ENCODE assay signal across 8 mouse cellular contexts in the genomic region with DNA sequence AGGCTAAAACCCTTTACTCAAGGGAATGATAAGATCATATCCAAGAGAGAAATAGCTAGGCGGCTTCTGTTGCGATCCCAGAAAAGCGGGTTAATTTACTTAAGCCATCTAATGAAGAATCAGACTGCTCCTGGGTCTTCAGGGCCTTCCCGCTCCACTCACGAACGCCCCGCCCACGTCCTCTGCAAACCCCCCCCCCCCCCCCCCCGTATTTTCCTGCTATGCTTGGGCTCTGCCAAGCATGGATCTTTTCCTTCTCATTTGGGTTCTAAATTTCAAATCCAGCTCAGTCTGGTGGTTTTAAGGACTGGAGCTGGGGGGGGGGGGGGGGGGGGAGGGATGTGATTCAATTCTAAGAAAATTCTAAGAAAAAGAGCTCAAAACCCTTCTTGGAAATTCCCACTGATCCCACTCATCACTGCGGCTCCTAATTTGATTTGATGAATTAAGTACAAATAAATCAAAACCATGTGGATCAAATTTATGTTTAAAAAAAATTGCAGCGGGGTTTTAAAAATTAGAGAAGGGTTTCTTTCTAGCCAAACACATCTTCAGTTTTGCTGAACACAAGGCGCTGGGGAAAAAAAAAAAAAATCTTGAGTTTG.
A peak's percentile ranks its signal among the peaks of the same experiment; 100 is the strongest.
DNase-seq lines count a peak whose midpoint lies in the region; ATAC-seq and TF ChIP-seq lines count a peak whose summit lies in the region.

No protein-coding gene starts in this region.

- peak overlapping the region; percentile 90 for H3K27ac ChIP-seq in kidney, embryonic 14.5 days (ENCODE audit: low read depth, low read length)
- H3K27ac ChIP-seq in CH12.LX (ENCODE audit: insufficient read depth, low read depth) = no peak overlapping the region
- peak overlapping the region; percentile 85 for H3K27ac ChIP-seq in forebrain, embryonic 10.5 days
- H3K27ac ChIP-seq in intestine, postnatal 0 days (ENCODE audit: low read depth, low read length) = peak overlapping the region; percentile 63

- TF ChIP-seq RAD21 in CH12.LX (IDR thresholded peaks at IDR 0.05; ENCODE audit: low read depth, low read length) = no peak

- no peak overlapping the region for H3K4me3 ChIP-seq in kidney, embryonic 14.5 days (ENCODE audit: low read length)
- H3K4me3 ChIP-seq in CH12.LX (replicated peaks in 1 of 3; ENCODE audit: low read depth in 2 of 3, low read length in 2 of 3, poor library complexity in 1 of 3) = no peak overlapping the region
- peak overlapping the region; percentile 24 for H3K4me3 ChIP-seq in forebrain, embryonic 10.5 days
- no peak overlapping the region for H3K4me3 ChIP-seq in intestine, postnatal 0 days (ENCODE audit: low read depth, low read length)

- H3K36me3 ChIP-seq in kidney, embryonic 14.5 days (ENCODE audit: control insufficient read depth, insufficient read depth, low read length) = no peaks in the 10 kb centered on the region
- no peaks in the 10 kb centered on the region for H3K36me3 ChIP-seq in CH12.LX (replicated peaks in 1 of 2; ENCODE audit: control insufficient read depth in 1 of 2, insufficient read depth in 1 of 2, low read length in 1 of 2)
- H3K36me3 ChIP-seq in forebrain, embryonic 10.5 days (replicated peaks) = no peaks in the 10 kb centered on the region
- H3K36me3 ChIP-seq in intestine, postnatal 0 days (ENCODE audit: control insufficient read depth, insufficient read depth) = peaks cover 6% of the 10 kb centered on the region

- H3K9ac ChIP-seq in kidney, embryonic 14.5 days (ENCODE audit: low read depth, low read length) = peak overlapping the region; percentile 48; the same call in 1 of the 2 replicates
- no peak overlapping the region for H3K9ac ChIP-seq in CH12.LX (ENCODE audit: insufficient read depth, low read depth)
- H3K9ac ChIP-seq in intestine, postnatal 0 days (ENCODE audit: low read depth, low read length) = no peak overlapping the region

- dilution Hi-C loops in CH12.LX (cut with MboI; ENCODE audit: extremely low pct_ligation_motif_present, extremely low pct_unique_long_range_greater_than_20kb, low sequenced_read_pairs) = no loop called here

- in situ Hi-C loops in CH12.LX (cut with MboI; ENCODE audit: low pct_ligation_motif_present, low pct_unique_long_range_greater_than_20kb, low sequenced_read_pairs) = no loop called here

- H3K4me1 ChIP-seq in kidney, embryonic 14.5 days (ENCODE audit: control insufficient read depth, insufficient read depth, low read length) = peaks cover 51% of the 10 kb centered on the region
- H3K4me1 ChIP-seq in CH12.LX (ENCODE audit: control insufficient read depth in 1 of 2, insufficient read depth in 2 of 2) = peaks cover 0 to 22% of the 10 kb centered on the region in 2 experiments; a peak in 2 of 4 replicates
- peaks cover 37% of the 10 kb centered on the region for H3K4me1 ChIP-seq in forebrain, embryonic 10.5 days
- H3K4me1 ChIP-seq in intestine, postnatal 0 days (replicated peaks; ENCODE audit: control insufficient read depth, insufficient read depth, low read length) = no peaks in the 10 kb centered on the region

- TF ChIP-seq POLR2A in CH12.LX (IDR thresholded peaks at IDR 0.05; ENCODE audit: low read depth, low read length) = no peak

- TF ChIP-seq CTCF in CH12.LX (conservative IDR thresholded peaks at IDR 0.05 in 1 of 2, IDR thresholded peaks at IDR 0.05 in 1 of 2; ENCODE audit: low read depth in 2 of 2, low read length in 2 of 2) = no peak
- no peak for TF ChIP-seq CTCF in intestine, postnatal 0 days (IDR thresholded peaks at IDR 0.05; ENCODE audit: low read depth)

- 22% methylated on average over 11 of the region's 12 CpGs for WGBS in kidney, embryonic 14.5 days
- 29% methylated on average over 12 of the region's 12 CpGs for WGBS in forebrain, embryonic 10.5 days
- 52% methylated on average over 10 of the region's 12 CpGs for WGBS in intestine, postnatal 0 days

- no peaks in the 10 kb centered on the region for H3K27me3 ChIP-seq in kidney, embryonic 14.5 days (ENCODE audit: control insufficient read depth, insufficient read depth, low read length)
- no peaks in the 10 kb centered on the region for H3K27me3 ChIP-seq in CH12.LX (replicated peaks)
- H3K27me3 ChIP-seq in forebrain, embryonic 10.5 days (ENCODE audit: poor library complexity, severe bottlenecking) = no peaks in the 10 kb centered on the region
- no peaks in the 10 kb centered on the region for H3K27me3 ChIP-seq in intestine, postnatal 0 days (replicated peaks; ENCODE audit: control insufficient read depth, insufficient read depth, low read length)

- no peak for DNase-seq in kidney, adult 9 months
- DNase-seq in CH12.LX (ENCODE audit: extremely low read depth) = no peak
- DNase-seq in forebrain, embryonic 10.5 days (ENCODE audit: extremely low spot score, low spot score) = no peak
- no peak for DNase-seq in layer of hippocampus, postnatal 14 days (ENCODE audit: low spot score in 2 of 2)
- DNase-seq in cerebellum, adult 11 months = no peak
- DNase-seq in cerebellum, adult 9-11 months = no peak

- peak overlapping the region; percentile 19; the same call in 1 of the 2 replicates for H3K4me2 ChIP-seq in kidney, embryonic 14.5 days (replicated peaks; ENCODE audit: low read depth, low read length)
- peak overlapping the region; percentile 27; the same call in 1 of the 2 replicates for H3K4me2 ChIP-seq in CH12.LX (ENCODE audit: insufficient read depth, low read depth, poor library complexity, severe bottlenecking)
- H3K4me2 ChIP-seq in intestine, postnatal 0 days (replicated peaks; ENCODE audit: low read depth) = peak overlapping the region; percentile 13

- no peaks in the 10 kb centered on the region for H3K79me2 ChIP-seq in CH12.LX (replicated peaks; ENCODE audit: control insufficient read depth, extremely low read depth, insufficient read depth, poor library complexity, severe bottlenecking)

- H3K9me3 ChIP-seq in kidney, embryonic 14.5 days (ENCODE audit: control insufficient read depth, low read length) = no peaks in the 10 kb centered on the region
- H3K9me3 ChIP-seq in CH12.LX (replicated peaks; ENCODE audit: low read length) = no peaks in the 10 kb centered on the region
- H3K9me3 ChIP-seq in forebrain, embryonic 10.5 days = no peaks in the 10 kb centered on the region
- H3K9me3 ChIP-seq in intestine, postnatal 0 days (ENCODE audit: control insufficient read depth) = no peaks in the 10 kb centered on the region

- no peak for ATAC-seq in kidney, embryonic 14.5 days (ENCODE audit: low FRiP score, low TSS enrichment)
- ATAC-seq in intestine, postnatal 0 days = no peak

- TF ChIP-seq EP300 in CH12.LX (IDR thresholded peaks at IDR 0.05; ENCODE audit: low read length) = no peak

TF ChIP-seq in CH12.LX, 34 proteins besides CTCF, POLR2A, EP300 and RAD21:
- no peak for TF ChIP-seq USF1 (IDR thresholded peaks at IDR 0.05; ENCODE audit: low read depth, low read length)
- TF ChIP-seq ZNF384 (IDR thresholded peaks at IDR 0.05; ENCODE audit: low read depth, low read length) = peak; percentile 43; the same call in 1 of the 2 replicates
